In genomic region chr8:72434952-72435351, GRCm38 (mm10) we compare ENCODE assay signal across 10 mouse cellular contexts. TPM values are rescaled to one million over a fixed set of nuclear protein-coding genes. Genes with fewer than 3 reads are reported as not detected.
DNase-seq lines count a peak whose midpoint lies in the region; ATAC-seq and TF ChIP-seq lines count a peak whose summit lies in the region.
"Had no signal": no experiment of that assay in that cellular context is flagged by ENCODE, and none has a peak within 500 bp of the region (broad histone marks: within the 10 kb centered on the region; RNA-seq: fewer than 3 reads in every experiment).

No protein-coding gene starts in this region.

- H3K9ac ChIP-seq in heart, adult 2 months (ENCODE audit: low read depth, low read length), result no peak overlapping the region
- H3K9ac ChIP-seq in hindbrain, embryonic 13.5 days, result no peak overlapping the region
- H3K9ac ChIP-seq: embryonic facial prominence, embryonic 15.5 days; limb, embryonic 13.5 days had no signal

- H3K4me1 ChIP-seq in heart, embryonic 10.5 days, result peaks cover 5% of the 10 kb centered on the region; the same call in 1 of the 2 replicates
- peaks cover 2% of the 10 kb centered on the region; the same call in 1 of the 2 replicates for H3K4me1 ChIP-seq in heart, adult 2 months (ENCODE audit: control insufficient read depth, insufficient read depth, low read length)
- no peaks in the 10 kb centered on the region for H3K4me1 ChIP-seq in hindbrain, embryonic 13.5 days (replicated peaks)
- H3K4me1 ChIP-seq: embryonic facial prominence, embryonic 15.5 days; limb, embryonic 13.5 days had no signal

- intact Hi-C loops in heart, adult 2 months (cut with DNase I), result no loop called here

- DNase-seq in heart, adult 18-20 months, result peak; percentile 83 to 88
- no peak for DNase-seq in heart, embryonic 10.5 days (ENCODE audit: low spot score)
- DNase-seq in Muller cell, postnatal 12 days (ENCODE audit: inconsistent ontology term), result peak; percentile 42
- DNase-seq in heart, adult 2 months, result peak; percentile 75 to 82
- peak; percentile 36 for DNase-seq in lung, postnatal 36 days
- no peak for DNase-seq in B cell, adult 2 months
- DNase-seq in layer of hippocampus, postnatal 14 days (ENCODE audit: low spot score in 2 of 2), result no peak

- peak; percentile 87 for TF ChIP-seq EP300 in heart, adult 2 months (IDR thresholded peaks at IDR 0.05; ENCODE audit: insufficient read depth, low read depth, low read length)

- no peak for ATAC-seq in hindbrain, embryonic 13.5 days (ENCODE audit: low FRiP score)

- H3K9me3 ChIP-seq in heart, embryonic 10.5 days, result no peaks in the 10 kb centered on the region
- no peaks in the 10 kb centered on the region for H3K9me3 ChIP-seq in hindbrain, embryonic 13.5 days
- H3K9me3 ChIP-seq: embryonic facial prominence, embryonic 15.5 days; limb, embryonic 13.5 days had no signal

- TF ChIP-seq CTCF in heart, adult 2 months (IDR thresholded peaks at IDR 0.05), result no peak

- H3K27me3 ChIP-seq in heart, embryonic 10.5 days (ENCODE audit: insufficient read depth, poor library complexity, severe bottlenecking), result no peaks in the 10 kb centered on the region
- no peaks in the 10 kb centered on the region for H3K27me3 ChIP-seq in heart, adult 2 months (ENCODE audit: control insufficient read depth, insufficient read depth, low read length)
- H3K27me3 ChIP-seq in hindbrain, embryonic 13.5 days, result no peaks in the 10 kb centered on the region
- H3K27me3 ChIP-seq: embryonic facial prominence, embryonic 15.5 days; limb, embryonic 13.5 days had no signal

- H3K27ac ChIP-seq in heart, embryonic 10.5 days, result no peak overlapping the region
- H3K27ac ChIP-seq in heart, adult 2 months, result peak overlapping the region; percentile 72
- no peak overlapping the region for H3K27ac ChIP-seq in hindbrain, embryonic 13.5 days
- H3K27ac ChIP-seq: embryonic facial prominence, embryonic 15.5 days; limb, embryonic 13.5 days had no signal

- H3K4me2 ChIP-seq in hindbrain, embryonic 13.5 days, result no peak overlapping the region
- H3K4me2 ChIP-seq: embryonic facial prominence, embryonic 15.5 days; limb, embryonic 13.5 days had no signal

- no peaks in the 10 kb centered on the region for H3K79me2 ChIP-seq in heart, adult 2 months (replicated peaks; ENCODE audit: control insufficient read depth, insufficient read depth, low read length)

- no peak for TF ChIP-seq POLR2A in heart, adult 2 months (IDR thresholded peaks at IDR 0.05; ENCODE audit: insufficient read depth, low read depth, low read length)

- WGBS in heart, embryonic 10.5 days, result 23% methylated on average over 2 of the region's 2 CpGs
- WGBS in heart, adult 2 months, result 0% methylated on average over 2 of the region's 2 CpGs
- 41% methylated on average over 2 of the region's 2 CpGs for WGBS in hindbrain, embryonic 13.5 days

- H3K36me3 ChIP-seq in heart, embryonic 10.5 days, result no peaks in the 10 kb centered on the region
- H3K36me3 ChIP-seq in heart, adult 2 months (ENCODE audit: control insufficient read depth, insufficient read depth, low read length), result no peaks in the 10 kb centered on the region
- H3K36me3 ChIP-seq in hindbrain, embryonic 13.5 days, result no peaks in the 10 kb centered on the region
- H3K36me3 ChIP-seq: embryonic facial prominence, embryonic 15.5 days; limb, embryonic 13.5 days had no signal

- H3K4me3 ChIP-seq in heart, embryonic 10.5 days, result no peak overlapping the region
- H3K4me3 ChIP-seq in heart, adult 2 months, result no peak overlapping the region
- H3K4me3 ChIP-seq in hindbrain, embryonic 13.5 days, result no peak overlapping the region
- H3K4me3 ChIP-seq: embryonic facial prominence, embryonic 15.5 days; limb, embryonic 13.5 days had no signal

RNA-seq across cellular contexts. Expression of gene Calr3, which starts 8.7 kb away (rescaled TPM):
- 10 to 100 TPM; 17.0 to 24.2 TPM for total RNA-seq in heart, adult 18-20 months (2021)
- polyA plus RNA-seq in heart, embryonic 10.5 days (2016; fragmentation: Nextera tagmentation; extraction: Ambion mirVana), result 0.84 and 1.7 TPM in 2 replicates
- 10 to 100 TPM; 20.3 to 25.1 TPM for total RNA-seq in heart, adult 2 months (2021)
- polyA plus RNA-seq in heart, adult 2 months (2012; rRNA removed), result 5.7 and 19.9 TPM in 2 replicates
- 1.1 and 1.3 TPM in 2 replicates for polyA plus RNA-seq in hindbrain, embryonic 13.5 days (2015; fragmentation: Nextera tagmentation; extraction: Ambion mirVana)
- total RNA-seq in layer of hippocampus, postnatal 14 days (2021), result 1 to 10 TPM in 1 of 2 experiments, under 1 TPM in 1; 0.78 to 1.5 TPM

RNA-seq across cellular contexts. Expression of gene 1700030K09Rik, which starts 8.7 kb away (rescaled TPM):
- 1 to 10 TPM; 4.6 to 5.0 TPM for total RNA-seq in heart, adult 18-20 months (2021)
- polyA plus RNA-seq in heart, embryonic 10.5 days (2016; fragmentation: Nextera tagmentation; extraction: Ambion mirVana), result 9.7 and 12.0 TPM in 2 replicates
- total RNA-seq in heart, adult 2 months (2021), result 1 to 10 TPM; 4.0 to 4.7 TPM
- polyA plus RNA-seq in heart, adult 2 months (2012; rRNA removed), result 5.0 and 5.7 TPM in 2 replicates
- 18.0 and 18.9 TPM in 2 replicates for polyA plus RNA-seq in hindbrain, embryonic 13.5 days (2015; fragmentation: Nextera tagmentation; extraction: Ambion mirVana)
- total RNA-seq in layer of hippocampus, postnatal 14 days (2021), result 10 to 100 TPM; 10.7 to 13.2 TPM

RNA-seq across cellular contexts. Expression of gene Eps15l1, which starts 13.7 kb away (rescaled TPM):
- 10 to 100 TPM; 35.5 to 41.0 TPM for total RNA-seq in heart, adult 18-20 months (2021)
- polyA plus RNA-seq in heart, embryonic 10.5 days (2016; fragmentation: Nextera tagmentation; extraction: Ambion mirVana), result 49.9 and 62.3 TPM in 2 replicates
- 10 to 100 TPM; 36.2 to 39.6 TPM for total RNA-seq in heart, adult 2 months (2021)
- polyA plus RNA-seq in heart, adult 2 months (2012; rRNA removed), result 34.0 and 46.4 TPM in 2 replicates
- polyA plus RNA-seq in hindbrain, embryonic 13.5 days (2015; fragmentation: Nextera tagmentation; extraction: Ambion mirVana), result 62.0 and 65.0 TPM in 2 replicates
- total RNA-seq in layer of hippocampus, postnatal 14 days (2021), result 10 to 100 TPM; 69.7 to 72.4 TPM

RNA-seq across cellular contexts. Expression of gene Cherp, which starts 40.1 kb away (rescaled TPM):
- total RNA-seq in heart, adult 18-20 months (2021), result 10 to 100 TPM; 23.1 to 33.6 TPM
- 75.0 and 83.0 TPM in 2 replicates for polyA plus RNA-seq in heart, embryonic 10.5 days (2016; fragmentation: Nextera tagmentation; extraction: Ambion mirVana)
- 10 to 100 TPM; 38.7 to 40.0 TPM for total RNA-seq in heart, adult 2 months (2021)
- polyA plus RNA-seq in heart, adult 2 months (2012; rRNA removed), result 22.3 and 25.4 TPM in 2 replicates
- 51.9 and 54.2 TPM in 2 replicates for polyA plus RNA-seq in hindbrain, embryonic 13.5 days (2015; fragmentation: Nextera tagmentation; extraction: Ambion mirVana)
- 10 to 100 TPM; 72.4 to 75.2 TPM for total RNA-seq in layer of hippocampus, postnatal 14 days (2021)

RNA-seq across cellular contexts. Expression of gene Slc35e1, which starts 57.5 kb away (rescaled TPM):
- 10 to 100 TPM; 73.6 to 73.7 TPM for total RNA-seq in heart, adult 18-20 months (2021)
- polyA plus RNA-seq in heart, embryonic 10.5 days (2016; fragmentation: Nextera tagmentation; extraction: Ambion mirVana), result 21.5 and 23.8 TPM in 2 replicates
- 10 to 100 TPM; 68.0 to 85.7 TPM for total RNA-seq in heart, adult 2 months (2021)
- polyA plus RNA-seq in heart, adult 2 months (2012; rRNA removed), result 83.2 and 110 TPM in 2 replicates
- polyA plus RNA-seq in hindbrain, embryonic 13.5 days (2015; fragmentation: Nextera tagmentation; extraction: Ambion mirVana), result 9.1 and 9.2 TPM in 2 replicates
- total RNA-seq in layer of hippocampus, postnatal 14 days (2021), result 10 to 100 TPM; 44.5 to 46.4 TPM

Comparison
In these comparisons a context has a peak if more than half of its experiments do, and no peak if none do; other contexts are left out.
1. DNase-seq: peak in heart, adult 18-20 months (2 of 2), Muller cell, postnatal 12 days (single experiment), heart, adult 2 months (2 of 2) and lung, postnatal 36 days (single experiment); none in heart, embryonic 10.5 days (single experiment), B cell, adult 2 months (0 of 2) and layer of hippocampus, postnatal 14 days (0 of 2).
2. RNA of gene Calr3, which starts 8.7 kb away (total RNA-seq): 20.3 to 25.1 TPM in heart, adult 2 months and 17.0 to 24.2 TPM in heart, adult 18-20 months; 0.78 to 1.5 TPM in layer of hippocampus, postnatal 14 days; every median in the first group is over 4 times any median in the second.